Mouse (Mus musculus) myocyte (in vitro differentiated cells): ENCODE measurements around the gene Gucy2d. TPM values are rescaled to one million over a fixed set of nuclear protein-coding genes. Genes with fewer than 3 reads are reported as not detected.

Experiments used
- H3K27me3 ChIP-seq: one replicate; pipeline ENCODE4 v1.6.1; 2011; ENCODE audit not compliant: control insufficient read depth, insufficient read depth, insufficient read length
- H3K36me3 ChIP-seq: one replicate; pipeline ENCODE4 v1.6.1; 2011; ENCODE audit not compliant: control insufficient read depth, insufficient read depth
- H3K4me2 ChIP-seq: one replicate; pipeline ENCODE4 v1.6.1; 2011; ENCODE audit warnings: low read depth, control low read depth
- H3K4me3 ChIP-seq: one replicate; pipeline ENCODE4 v1.5.1; 2011; ENCODE audit warnings: mild to moderate bottlenecking, control low read depth, moderate library complexity
- H3K79me2 ChIP-seq: one replicate; pipeline ENCODE4 v1.6.1; 2011; ENCODE audit not compliant: control insufficient read depth, insufficient read depth
- H3ac ChIP-seq: one replicate; pipeline ENCODE4 v1.6.1; 2011; ENCODE audit not compliant: control insufficient read depth, insufficient read length
- CEBPB ChIP-seq: IDR thresholded peaks from 2 replicates; pipeline ENCODE4 v1.6.1; 2011; ENCODE audit warnings: mild to moderate bottlenecking, moderate library complexity; ENCODE audit not compliant: poor library complexity, insufficient read depth, severe bottlenecking
- E2F4 ChIP-seq: IDR thresholded peaks from one replicate; pipeline ENCODE4 v1.6.1; 2011; ENCODE audit warnings: mild to moderate bottlenecking, control low read depth, moderate library complexity; ENCODE audit not compliant: insufficient read depth
- MAX ChIP-seq: IDR thresholded peaks from one replicate; pipeline ENCODE4 v1.6.1; 2011; ENCODE audit warnings: low read depth, mild to moderate bottlenecking, control low read depth
- MYOD1 ChIP-seq, 3 experiments: IDR thresholded peaks; one replicate each; pipeline ENCODE4 v1.6.1; 2011; ENCODE audit warnings: control low read depth in 2 of 3, low read depth in 2 of 3, mild to moderate bottlenecking in 2 of 3, moderate library complexity in 1 of 3; ENCODE audit not compliant: insufficient read length in 2 of 3, control insufficient read depth in 1 of 3
- MYOG ChIP-seq, 3 experiments: IDR thresholded peaks; one replicate each; pipeline ENCODE4 v1.6.1; 2011; ENCODE audit warnings: control low read depth in 2 of 3, low read depth in 2 of 3, mild to moderate bottlenecking in 2 of 3; ENCODE audit not compliant: insufficient read length in 2 of 3, control insufficient read depth in 1 of 3, insufficient read depth in 1 of 3
- POLR2A ChIP-seq: IDR thresholded peaks from one replicate; pipeline ENCODE4 v1.6.1; 2011; ENCODE audit warnings: low read depth, mild to moderate bottlenecking, control low read depth, moderate library complexity; ENCODE audit not compliant: insufficient read length
- POLR2AphosphoS2 ChIP-seq: IDR thresholded peaks from one replicate; pipeline ENCODE4 v1.6.1; 2011; ENCODE audit warnings: low read depth, control low read depth; ENCODE audit not compliant: insufficient read length
- REST ChIP-seq: IDR thresholded peaks from one replicate; pipeline ENCODE4 v1.6.1; 2011; ENCODE audit warnings: mild to moderate bottlenecking, control low read depth, moderate library complexity; ENCODE audit not compliant: insufficient read depth, insufficient read length
- SRF ChIP-seq: IDR thresholded peaks from one replicate; pipeline ENCODE4 v1.6.1; 2011; ENCODE audit warnings: low read depth; ENCODE audit not compliant: control insufficient read depth, insufficient read length
- TCF12 ChIP-seq: IDR thresholded peaks from one replicate; pipeline ENCODE4 v1.6.1; 2011; ENCODE audit warnings: mild to moderate bottlenecking, control low read depth; ENCODE audit not compliant: poor library complexity, insufficient read depth, severe bottlenecking
- TCF3 ChIP-seq: IDR thresholded peaks from one replicate; pipeline ENCODE4 v1.6.1; 2011; ENCODE audit warnings: low read depth, control low read depth; ENCODE audit not compliant: insufficient read length
- USF1 ChIP-seq: IDR thresholded peaks from one replicate; pipeline ENCODE4 v1.6.1; 2011; ENCODE audit warnings: low read depth, mild to moderate bottlenecking, control low read depth, moderate library complexity
- polyA plus RNA-seq: library from polyadenylated mRNA; unstranded; fragments of >200 nt; fragmentation: generic; extraction: Trizol; gene quantifications from one replicate; pipeline ENCODE4 v1.2.1, GENCODE M21; 2012; ENCODE audit warnings: missing spikeins

Gucy2d gene
- polyA plus RNA-seq, 1 experiment: not detected

DNA sequence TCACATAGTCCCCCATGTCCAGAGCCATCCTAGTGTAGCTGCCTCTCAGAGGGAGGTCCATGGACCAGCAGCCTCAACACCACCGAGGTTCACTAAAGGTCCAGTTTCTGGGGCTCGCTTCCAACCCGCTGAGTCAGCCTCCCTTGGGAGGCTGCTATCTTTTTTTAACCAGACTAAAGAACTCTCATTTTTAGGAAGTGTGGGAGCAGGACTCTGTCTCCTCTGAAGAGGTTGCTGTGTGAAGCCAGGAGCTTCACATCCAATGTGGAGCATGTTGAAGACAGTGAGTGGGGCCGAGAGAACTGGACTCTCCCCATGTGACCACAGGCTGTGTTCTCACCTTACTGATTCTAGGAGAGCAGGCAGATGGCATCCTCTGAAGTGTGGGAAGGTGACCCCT lies 45.3 kb downstream of the Gucy2d start:
- H3K79me2 ChIP-seq: no peaks in the 10 kb centered on the region
- H3K36me3 ChIP-seq: no peaks in the 10 kb centered on the region
- no peak overlapping the region for H3ac ChIP-seq
- peak overlapping the region; percentile 58 for H3K4me2 ChIP-seq
- TF ChIP-seq TCF12 (no peak), CEBPB (no peak), E2F4 (no peak), MYOD1 (IDR thresholded peaks at IDR 0.05; ENCODE audit: control insufficient read depth in 1 of 3, insufficient read length in 2 of 3, low read depth in 2 of 3) (no peak), POLR2A (no peak), REST (no peak), SRF (no peak), TCF3 (no peak), MYOG (IDR thresholded peaks at IDR 0.05; ENCODE audit: control insufficient read depth in 1 of 3, insufficient read depth in 1 of 3, insufficient read length in 2 of 3, low read depth in 2 of 3) (no peak), MAX (no peak), POLR2AphosphoS2 (no peak), USF1 (no peak)
- H3K4me3 ChIP-seq: no peak overlapping the region
- no peaks in the 10 kb centered on the region for H3K27me3 ChIP-seq

DNA sequence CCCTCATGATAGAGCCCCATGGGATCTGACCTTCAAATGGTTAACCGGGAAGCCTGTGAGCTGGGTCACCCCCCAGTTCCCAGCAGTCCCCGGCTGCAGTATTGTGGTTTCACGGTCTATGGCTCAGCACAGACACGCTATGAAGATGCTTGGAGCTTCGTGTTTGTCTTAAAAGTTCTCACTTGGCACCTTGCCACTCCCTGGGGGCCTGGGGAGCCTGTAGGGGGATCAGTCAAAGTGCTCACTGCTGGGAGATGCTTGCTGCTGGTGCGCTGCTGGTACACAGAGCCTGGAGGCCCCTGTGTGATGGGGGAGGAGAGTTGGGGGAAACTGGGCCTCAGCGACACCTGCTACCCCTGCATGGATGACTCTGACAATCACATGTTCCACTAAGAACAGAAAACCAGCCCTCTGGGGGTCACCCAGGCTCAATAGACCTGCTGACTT lies 46.3 kb downstream of the Gucy2d start:
- no peak for TF ChIP-seq MYOD1 (IDR thresholded peaks at IDR 0.05; ENCODE audit: control insufficient read depth in 1 of 3, insufficient read length in 2 of 3, low read depth in 2 of 3)
- no peak for TF ChIP-seq POLR2AphosphoS2
- no peak for TF ChIP-seq MAX
- no peak for TF ChIP-seq CEBPB
- TF ChIP-seq SRF: no peak
- TF ChIP-seq TCF12: no peak
- TF ChIP-seq USF1: no peak
- no peak for TF ChIP-seq POLR2A
- no peak for TF ChIP-seq E2F4
- no peak for TF ChIP-seq TCF3
- Histone ChIP-seq H3K27me3 (no peaks in the 10 kb centered on the region), H3ac (no peak overlapping the region), H3K4me2 (no peak overlapping the region), H3K4me3 (no peak overlapping the region), H3K79me2 (no peaks in the 10 kb centered on the region), H3K36me3 (no peaks in the 10 kb centered on the region)

DNA sequence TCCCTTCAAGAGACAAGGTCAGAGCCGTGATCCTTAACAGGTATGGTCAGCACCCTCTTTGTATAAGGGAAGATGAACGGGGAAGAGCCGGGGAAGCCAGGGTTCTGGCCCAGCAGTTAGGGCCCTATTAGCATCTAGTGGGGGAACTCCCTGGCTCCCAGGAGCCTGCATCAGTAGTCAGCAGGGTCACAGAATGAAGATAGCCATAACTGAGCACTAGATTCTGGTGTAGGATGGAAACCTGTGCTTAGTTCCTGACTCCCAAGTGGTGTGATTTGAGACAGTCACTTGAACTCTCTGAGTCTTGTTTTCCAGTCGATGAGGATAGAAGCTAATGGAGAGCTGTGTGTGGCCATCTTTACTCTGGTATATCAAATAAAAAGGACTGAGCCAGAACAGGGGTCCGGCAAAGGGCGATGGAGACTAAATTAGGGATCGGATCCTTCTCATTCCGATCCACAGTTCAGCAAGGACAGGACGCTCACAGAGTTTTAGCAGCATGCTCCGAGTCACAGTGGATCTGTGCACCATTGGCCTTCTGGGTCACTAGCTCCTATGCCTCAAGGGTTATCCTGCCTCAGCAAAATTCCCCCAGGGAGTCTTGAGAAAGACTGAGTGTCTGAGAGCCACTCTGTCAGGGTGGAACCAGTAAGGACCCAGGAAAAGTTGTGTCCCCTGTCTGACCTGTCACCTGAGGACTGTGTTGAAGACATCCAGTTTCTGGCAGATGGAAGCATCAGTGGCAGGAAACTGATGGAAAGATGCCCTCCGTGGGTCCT lies 47.2 kb downstream of the Gucy2d start:
- Histone ChIP-seq H3K4me2 (no peak overlapping the region), H3K36me3 (no peaks in the 10 kb centered on the region), H3ac (no peak overlapping the region), H3K79me2 (no peaks in the 10 kb centered on the region), H3K4me3 (no peak overlapping the region), H3K27me3 (no peaks in the 10 kb centered on the region)
- TF ChIP-seq POLR2AphosphoS2 (no peak), POLR2A (no peak), MYOG (IDR thresholded peaks at IDR 0.05; ENCODE audit: control insufficient read depth in 1 of 3, insufficient read depth in 1 of 3, insufficient read length in 2 of 3, low read depth in 2 of 3) (no peak), TCF3 (no peak), MAX (no peak), USF1 (no peak), TCF12 (no peak), MYOD1 (IDR thresholded peaks at IDR 0.05; ENCODE audit: control insufficient read depth in 1 of 3, insufficient read length in 2 of 3, low read depth in 2 of 3) (no peak), REST (no peak), CEBPB (no peak), E2F4 (no peak), SRF (no peak)

DNA sequence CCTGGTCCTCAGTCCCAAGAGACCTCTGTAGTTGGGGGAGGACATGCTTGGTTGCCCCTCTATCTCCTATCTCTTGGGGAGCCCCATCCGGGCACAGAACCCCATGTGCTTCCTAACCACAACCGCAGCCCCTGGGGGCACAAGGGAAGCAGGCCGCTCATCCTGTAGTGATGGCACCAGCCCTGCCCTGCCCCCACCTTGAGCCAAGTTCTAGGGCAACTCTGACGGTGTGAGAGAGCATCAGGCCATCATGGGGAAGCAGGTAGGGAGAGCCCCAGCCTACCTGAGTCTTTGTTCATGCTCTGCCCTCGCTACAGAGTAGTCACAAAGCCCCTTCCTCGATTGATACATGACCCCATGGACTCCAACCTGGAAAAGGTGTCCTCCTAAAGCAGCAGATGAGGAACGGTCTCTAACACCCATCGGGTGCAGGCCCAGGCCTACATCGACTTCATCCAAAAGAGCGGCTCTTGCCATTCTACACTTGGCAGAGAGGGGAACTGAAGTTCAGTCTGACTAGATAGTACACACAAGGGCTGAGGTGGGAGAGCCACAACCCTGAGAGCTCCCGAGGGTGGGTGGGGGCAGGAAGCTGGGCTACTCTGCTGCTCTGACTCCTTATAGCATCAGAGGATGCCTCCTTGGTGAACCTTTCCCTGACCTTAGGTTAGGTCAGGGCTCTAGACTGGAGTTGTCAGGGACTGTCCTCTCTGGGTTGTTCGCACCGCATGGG lies 48.3 kb downstream of the Gucy2d start:
- TF ChIP-seq REST (no peak), SRF (no peak), USF1 (no peak), MYOG (IDR thresholded peaks at IDR 0.05; ENCODE audit: control insufficient read depth in 1 of 3, insufficient read depth in 1 of 3, insufficient read length in 2 of 3, low read depth in 2 of 3) (no peak), TCF12 (no peak), POLR2A (no peak), TCF3 (no peak), POLR2AphosphoS2 (no peak), E2F4 (no peak), MAX (no peak), MYOD1 (IDR thresholded peaks at IDR 0.05; ENCODE audit: control insufficient read depth in 1 of 3, insufficient read length in 2 of 3, low read depth in 2 of 3) (no peak)
- H3ac ChIP-seq: no peak overlapping the region
- no peaks in the 10 kb centered on the region for H3K79me2 ChIP-seq
- H3K4me2 ChIP-seq: no peak overlapping the region
- H3K27me3 ChIP-seq: no peaks in the 10 kb centered on the region
- no peak overlapping the region for H3K4me3 ChIP-seq
- no peaks in the 10 kb centered on the region for H3K36me3 ChIP-seq
